Mouse (Mus musculus) spleen, adult 2 months (tissue): ENCODE measurements around the gene Rtn4rl2.

ENCODE experiments used
- CTCF ChIP-seq: fragments of 200-500 bp; IDR thresholded peaks from 2 replicates; pipeline ENCODE4 v1.5.1; 2011; ENCODE audit warnings: mild to moderate bottlenecking, inconsistent platforms; ENCODE audit not compliant: insufficient read depth, insufficient read length, insufficient replicate concordance; ENCODE audit errors: extremely low read depth
- POLR2A ChIP-seq: fragments of 200-500 bp; IDR thresholded peaks from 2 replicates; pipeline ENCODE4 v1.6.1; 2011; ENCODE audit warnings: low read depth, low read length, inconsistent platforms

GRCm38 (mm10) chr2:84888657-84889315 is 2.3 kb upstream of the Rtn4rl2 start:
- TF ChIP-seq POLR2A: no peak
- TF ChIP-seq CTCF: peak; percentile 65; the same call in 1 of the 2 replicates
